Mouse (Mus musculus): ENCODE data around the gene Cdk20.

GRCm38 (mm10) chr13:64384937-64385336, 47.2 kb upstream of the Cdk20 start:
- no peak for TF ChIP-seq EP300 (IDR thresholded peaks at IDR 0.05; ENCODE audit: low read depth)
- no peak for TF ChIP-seq CTCF (IDR thresholded peaks at IDR 0.05; ENCODE audit: low read depth)
